Mouse (Mus musculus) thymus, postnatal 0 days (tissue): ENCODE data around the gene Gm6592. TPM values are rescaled to one million over a fixed set of nuclear protein-coding genes. Genes with fewer than 3 reads are reported as not detected.
"Not testable (repeated sequence)": the region's sequence is repeated elsewhere in the genome, so short reads cannot be mapped to it uniquely, and the experiment has no call there.

Experiments used
- DNase-seq: peaks from one replicate; pipeline ENCODE4 v3.0.0-alpha.2; 2015; ENCODE audit warnings: low spot score
- polyA plus RNA-seq: library from polyadenylated mRNA; unstranded; fragments of >200 nt; fragmentation: Nextera tagmentation; extraction: Ambion mirVana; gene quantifications from 2 replicates; pipeline ENCODE4 v1.2.1, GENCODE M21; 2015

Gene Gm6592
- polyA plus RNA-seq, result not detected in 2 replicates

- no peak for DNase-seq
Observed at GRCm38 (mm10) chrX:8843694-8844093, at the start of gene Gm6592. Gene Gm6592, plus strand, starts transcription at chrX:8843994.

- DNase-seq, result not testable (repeated sequence)
Observed at GRCm38 (mm10) chrX:8803391-8803790, 40.4 kb upstream of the Gm6592 start, which contains the start of gene Ssxb5. Gene Ssxb5, plus strand, starts transcription at chrX:8803691.

GRCm38 (mm10) chrX:8832043-8832442, 11.8 kb upstream of the Gm6592 start:
- DNase-seq, result peak; percentile 1

- no peak for DNase-seq
Observed at GRCm38 (mm10) chrX:8852486-8852885, 8.7 kb downstream of the Gm6592 start.

GRCm38 (mm10) chrX:8864331-8864730, 20.5 kb downstream of the Gm6592 start:
- peak; percentile 19 for DNase-seq

GRCm38 (mm10) chrX:8873953-8874352, 30.2 kb downstream of the Gm6592 start, which contains the start of gene Gm5751:
Gene Gm5751, plus strand, starts transcription at chrX:8874253.
- DNase-seq, result not testable (repeated sequence)

GRCm38 (mm10) chrX:8884336-8884735, 40.5 kb downstream of the Gm6592 start:
- no peak for DNase-seq

GRCm38 (mm10) chrX:8891975-8892342, 48.2 kb downstream of the Gm6592 start:
- no peak for DNase-seq

- DNase-seq, result peak; percentile 10
Observed at GRCm38 (mm10) chrX:8892343-8893155, 48.8 kb downstream of the Gm6592 start, which contains the start of gene B630019K06Rik. Gene B630019K06Rik, plus strand, starts transcription at chrX:8892382.

GRCm38 (mm10) chrX:8893182-8893651, 49.4 kb downstream of the Gm6592 start:
- DNase-seq, result no peak

Other genes with a start within 250 kb of the Gm6592 start
- not detected in 2 replicates for gene Ssxb8, start 153.2 kb upstream of the Gm6592 start, polyA plus RNA-seq
- not detected in 2 replicates for gene Ssx9, start 95.6 kb upstream of the Gm6592 start, polyA plus RNA-seq
- gene Ssxb5, start 40.3 kb upstream of the Gm6592 start, polyA plus RNA-seq, result not detected in 2 replicates
- not detected in 2 replicates for gene Gm5751, start 30.3 kb downstream of the Gm6592 start, polyA plus RNA-seq
- gene B630019K06Rik, start 48.4 kb downstream of the Gm6592 start, polyA plus RNA-seq, result 0.67 and 0.78 TPM in 2 replicates
- not detected in 2 replicates for gene Fthl17b, start 119.0 kb downstream of the Gm6592 start, polyA plus RNA-seq
- gene Fthl17c, start 132.6 kb downstream of the Gm6592 start, polyA plus RNA-seq, result not detected in 2 replicates
- not detected in 2 replicates for gene Fthl17d, start 142.8 kb downstream of the Gm6592 start, polyA plus RNA-seq
- not detected in 2 replicates for gene Fthl17e, start 189.5 kb downstream of the Gm6592 start, polyA plus RNA-seq
- not detected in 2 replicates for gene Fthl17f, start 219.0 kb downstream of the Gm6592 start, polyA plus RNA-seq